Mouse (Mus musculus): ENCODE data around the gene Ripor2. TPM values are rescaled to one million over a fixed set of nuclear protein-coding genes. Genes with fewer than 3 reads are reported as not detected.

Gene Ripor2
- polyA plus RNA-seq, 1 experiment from 2014 or later, result 3.1 TPM

- no peak overlapping the region for H3K9ac ChIP-seq (ENCODE audit: low read depth, low read length)
- H3K4me3 ChIP-seq (ENCODE audit: low read length), result no peak overlapping the region
- H3K9me3 ChIP-seq (ENCODE audit: control insufficient read depth, low read length), result no peaks in the 10 kb centered on the region
- H3K27ac ChIP-seq (ENCODE audit: low read depth, low read length), result no peak overlapping the region
- no peak for ATAC-seq (ENCODE audit: low FRiP score, low TSS enrichment)
- H3K4me2 ChIP-seq (replicated peaks; ENCODE audit: low read depth, low read length), result no peak overlapping the region
- no peaks in the 10 kb centered on the region for H3K36me3 ChIP-seq (ENCODE audit: control insufficient read depth, insufficient read depth, low read length)
- WGBS, result 42% methylated on average over 2 of the region's 2 CpGs
- H3K4me1 ChIP-seq (ENCODE audit: control insufficient read depth, insufficient read depth, low read length), result no peaks in the 10 kb centered on the region
- no peaks in the 10 kb centered on the region for H3K27me3 ChIP-seq (ENCODE audit: control insufficient read depth, insufficient read depth, low read length)
These were observed 86.6 kb downstream of the Ripor2 start for GRCm38 (mm10) chr13:24668556-24668955.

DNA sequence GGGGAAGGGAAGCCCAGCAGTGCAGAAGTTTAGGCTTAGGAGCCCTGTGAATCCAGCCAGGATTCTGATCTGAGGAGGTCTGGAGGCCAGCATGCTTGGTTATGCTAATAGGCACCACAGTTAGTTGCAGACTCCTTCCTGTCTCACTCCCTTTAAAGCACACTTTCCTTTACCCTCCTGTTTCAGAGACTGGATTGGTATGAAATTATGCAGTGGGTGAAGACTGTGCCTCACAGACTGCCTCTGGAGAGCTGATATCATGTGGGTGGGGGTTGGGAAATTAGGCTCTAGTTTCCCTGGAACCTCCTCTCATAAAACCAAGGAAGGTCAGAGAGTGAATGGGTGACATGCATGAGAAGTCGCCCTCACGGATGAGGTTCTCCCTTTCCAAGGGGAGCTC is 88.7 kb downstream of the Ripor2 start:
- WGBS, result 35% methylated on average over 2 of the region's 2 CpGs

GRCm38 (mm10) chr13:24679027-24679680 is 97.2 kb downstream of the Ripor2 start:
- no peak overlapping the region for H3K4me3 ChIP-seq (ENCODE audit: low read length)
- H3K27ac ChIP-seq (ENCODE audit: low read depth, low read length), result no peak overlapping the region
- no peak; the same call in 1 of the 2 replicates for ATAC-seq (ENCODE audit: low FRiP score, low TSS enrichment)
- no peaks in the 10 kb centered on the region for H3K27me3 ChIP-seq (ENCODE audit: control insufficient read depth, insufficient read depth, low read length)
- no peak overlapping the region for H3K4me2 ChIP-seq (replicated peaks; ENCODE audit: low read depth, low read length)
- 0 out of 2 replicates have a peak, but pooled peaks cover 2% of the 10 kb centered on the region for H3K4me1 ChIP-seq (ENCODE audit: control insufficient read depth, insufficient read depth, low read length)
- no peaks in the 10 kb centered on the region for H3K9me3 ChIP-seq (ENCODE audit: control insufficient read depth, low read length)
- WGBS, result 46% methylated on average over 15 of the region's 15 CpGs
- H3K9ac ChIP-seq (ENCODE audit: low read depth, low read length), result no peak overlapping the region
- no peaks in the 10 kb centered on the region for H3K36me3 ChIP-seq (ENCODE audit: control insufficient read depth, insufficient read depth, low read length)

More for the DNA sequence above, 88.7 kb downstream of the Ripor2 start:
- H3K4me3 ChIP-seq (ENCODE audit: low read length), result no peak overlapping the region
- H3K27ac ChIP-seq (ENCODE audit: low read depth, low read length), result no peak overlapping the region
- no peaks in the 10 kb centered on the region for H3K27me3 ChIP-seq (ENCODE audit: control insufficient read depth, insufficient read depth, low read length)
- no peak overlapping the region for H3K9ac ChIP-seq (ENCODE audit: low read depth, low read length)
- H3K4me1 ChIP-seq (ENCODE audit: control insufficient read depth, insufficient read depth, low read length), result no peaks in the 10 kb centered on the region
- H3K9me3 ChIP-seq (ENCODE audit: control insufficient read depth, low read length), result no peaks in the 10 kb centered on the region
- ATAC-seq (ENCODE audit: low FRiP score, low TSS enrichment), result peak; percentile 60; the same call in 1 of the 2 replicates
- no peak overlapping the region for H3K4me2 ChIP-seq (replicated peaks; ENCODE audit: low read depth, low read length)
- H3K36me3 ChIP-seq (ENCODE audit: control insufficient read depth, insufficient read depth, low read length), result no peaks in the 10 kb centered on the region

GRCm38 (mm10) chr13:24680951-24681350 is 99.0 kb downstream of the Ripor2 start:
- Histone ChIP-seq H3K4me2 (replicated peaks; ENCODE audit: low read depth, low read length) (no peak overlapping the region), H3K27ac (ENCODE audit: low read depth, low read length) (no peak overlapping the region), H3K4me1 (ENCODE audit: control insufficient read depth, insufficient read depth, low read length) (0 out of 2 replicates have a peak, but pooled peaks cover 2% of the 10 kb centered on the region), H3K9ac (ENCODE audit: low read depth, low read length) (no peak overlapping the region), H3K27me3 (ENCODE audit: control insufficient read depth, insufficient read depth, low read length) (no peaks in the 10 kb centered on the region), H3K4me3 (ENCODE audit: low read length) (no peak overlapping the region), H3K9me3 (ENCODE audit: control insufficient read depth, low read length) (no peaks in the 10 kb centered on the region), H3K36me3 (ENCODE audit: control insufficient read depth, insufficient read depth, low read length) (no peaks in the 10 kb centered on the region)
- ATAC-seq (ENCODE audit: low FRiP score, low TSS enrichment), result no peak
- 97% methylated on average over 4 of the region's 4 CpGs for WGBS

DNA sequence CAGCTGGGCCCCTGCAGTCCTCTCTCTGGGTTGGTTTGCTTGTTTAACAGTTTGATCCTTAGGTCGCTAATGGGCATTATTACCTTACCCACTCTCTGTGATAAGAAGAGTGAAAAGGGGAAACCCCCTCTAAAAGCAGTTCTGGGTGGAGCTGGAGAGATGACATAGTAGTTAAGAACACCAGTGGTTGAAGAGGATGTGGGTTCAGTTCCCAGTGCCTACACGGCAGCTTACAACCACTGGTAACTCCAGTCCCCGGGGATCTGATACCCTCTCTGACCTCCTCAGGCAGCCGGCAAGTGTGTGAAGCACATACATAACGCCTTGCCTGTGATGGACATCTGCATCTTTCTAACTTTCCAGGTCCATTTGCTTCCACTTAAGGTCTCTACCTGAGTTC is 100.4 kb downstream of the Ripor2 start:
- no peaks in the 10 kb centered on the region for H3K36me3 ChIP-seq (ENCODE audit: control insufficient read depth, insufficient read depth, low read length)
- H3K4me2 ChIP-seq (replicated peaks; ENCODE audit: low read depth, low read length), result no peak overlapping the region
- ATAC-seq (ENCODE audit: low FRiP score, low TSS enrichment), result no peak
- no peak overlapping the region for H3K4me3 ChIP-seq (ENCODE audit: low read length)
- no peaks in the 10 kb centered on the region for H3K27me3 ChIP-seq (ENCODE audit: control insufficient read depth, insufficient read depth, low read length)
- no peak overlapping the region for H3K9ac ChIP-seq (ENCODE audit: low read depth, low read length)
- 0 out of 2 replicates have a peak, but pooled peaks cover 2% of the 10 kb centered on the region for H3K4me1 ChIP-seq (ENCODE audit: control insufficient read depth, insufficient read depth, low read length)
- H3K27ac ChIP-seq (ENCODE audit: low read depth, low read length), result no peak overlapping the region
- 73% methylated on average over 5 of the region's 5 CpGs for WGBS
- H3K9me3 ChIP-seq (ENCODE audit: control insufficient read depth, low read length), result no peaks in the 10 kb centered on the region

DNA sequence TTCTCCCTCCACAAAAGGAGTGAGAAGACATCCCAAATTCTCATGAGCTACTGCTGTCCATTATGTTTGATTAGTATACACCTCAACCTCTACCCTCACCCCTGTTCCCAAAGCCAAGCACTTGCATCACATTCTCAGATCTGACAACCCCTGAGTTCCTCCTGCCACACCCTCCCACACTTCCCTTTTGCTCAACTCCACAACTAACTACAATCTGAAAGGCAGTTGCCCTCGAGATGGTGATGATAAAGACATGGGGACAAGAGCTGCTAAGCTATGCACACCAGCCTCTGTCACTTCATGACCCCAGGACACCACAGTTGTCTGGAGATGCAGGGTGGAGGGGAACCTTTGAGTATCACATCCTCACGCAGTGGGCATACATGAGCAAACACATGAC is 102.5 kb downstream of the Ripor2 start:
- Histone ChIP-seq H3K4me3 (ENCODE audit: low read length) (no peak overlapping the region), H3K4me2 (replicated peaks; ENCODE audit: low read depth, low read length) (no peak overlapping the region), H3K36me3 (ENCODE audit: control insufficient read depth, insufficient read depth, low read length) (no peaks in the 10 kb centered on the region), H3K27ac (ENCODE audit: low read depth, low read length) (no peak overlapping the region), H3K27me3 (ENCODE audit: control insufficient read depth, insufficient read depth, low read length) (no peaks in the 10 kb centered on the region), H3K4me1 (ENCODE audit: control insufficient read depth, insufficient read depth, low read length) (no peaks in the 10 kb centered on the region), H3K9ac (ENCODE audit: low read depth, low read length) (no peak overlapping the region), H3K9me3 (ENCODE audit: control insufficient read depth, low read length) (no peaks in the 10 kb centered on the region)
- ATAC-seq (ENCODE audit: low FRiP score, low TSS enrichment), result peak; percentile 52; the same call in 1 of the 2 replicates
- 81% methylated on average over 2 of the region's 2 CpGs for WGBS

DNA sequence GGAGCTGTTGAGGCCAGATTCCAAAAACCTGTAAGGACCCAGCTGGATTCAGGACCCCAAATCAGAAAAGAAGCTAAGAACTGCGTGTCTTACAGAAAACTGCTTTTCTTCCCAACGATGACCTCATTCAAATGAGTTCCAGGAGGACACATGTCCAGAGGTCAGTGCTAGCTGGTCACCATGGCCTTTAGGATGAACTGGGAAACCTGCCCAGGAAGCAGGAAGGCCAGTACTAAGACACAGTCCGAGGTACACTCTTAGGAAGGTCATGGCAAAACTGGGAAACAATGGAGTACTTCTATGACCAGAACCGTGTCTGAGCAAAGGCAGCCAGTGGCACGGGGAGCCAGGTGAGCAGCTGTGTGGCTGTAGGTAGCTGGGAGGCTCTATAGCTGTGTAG is 103.9 kb downstream of the Ripor2 start:
- H3K4me2 ChIP-seq (replicated peaks; ENCODE audit: low read depth, low read length), result no peak overlapping the region
- H3K36me3 ChIP-seq (ENCODE audit: control insufficient read depth, insufficient read depth, low read length), result no peaks in the 10 kb centered on the region
- H3K4me3 ChIP-seq (ENCODE audit: low read length), result no peak overlapping the region
- no peaks in the 10 kb centered on the region for H3K9me3 ChIP-seq (ENCODE audit: control insufficient read depth, low read length)
- H3K9ac ChIP-seq (ENCODE audit: low read depth, low read length), result no peak overlapping the region
- no peak overlapping the region for H3K27ac ChIP-seq (ENCODE audit: low read depth, low read length)
- H3K4me1 ChIP-seq (ENCODE audit: control insufficient read depth, insufficient read depth, low read length), result no peaks in the 10 kb centered on the region
- WGBS, result 76% methylated on average over 5 of the region's 5 CpGs
- no peaks in the 10 kb centered on the region for H3K27me3 ChIP-seq (ENCODE audit: control insufficient read depth, insufficient read depth, low read length)
- no peak for ATAC-seq (ENCODE audit: low FRiP score, low TSS enrichment)

GRCm38 (mm10) chr13:24686705-24687665 is 105.0 kb downstream of the Ripor2 start:
- H3K9me3 ChIP-seq (ENCODE audit: control insufficient read depth, low read length), result no peaks in the 10 kb centered on the region
- H3K27me3 ChIP-seq (ENCODE audit: control insufficient read depth, insufficient read depth, low read length), result no peaks in the 10 kb centered on the region
- 40% methylated on average over 15 of the region's 15 CpGs for WGBS
- no peak overlapping the region for H3K4me2 ChIP-seq (replicated peaks; ENCODE audit: low read depth, low read length)
- H3K27ac ChIP-seq (ENCODE audit: low read depth, low read length), result no peak overlapping the region
- no peak overlapping the region for H3K9ac ChIP-seq (ENCODE audit: low read depth, low read length)
- no peak overlapping the region for H3K4me3 ChIP-seq (ENCODE audit: low read length)
- 0 out of 2 replicates have a peak, but pooled peaks have one; percentile 35 for ATAC-seq (ENCODE audit: low FRiP score, low TSS enrichment)
- no peaks in the 10 kb centered on the region for H3K4me1 ChIP-seq (ENCODE audit: control insufficient read depth, insufficient read depth, low read length)
- H3K36me3 ChIP-seq (ENCODE audit: control insufficient read depth, insufficient read depth, low read length), result no peaks in the 10 kb centered on the region

DNA sequence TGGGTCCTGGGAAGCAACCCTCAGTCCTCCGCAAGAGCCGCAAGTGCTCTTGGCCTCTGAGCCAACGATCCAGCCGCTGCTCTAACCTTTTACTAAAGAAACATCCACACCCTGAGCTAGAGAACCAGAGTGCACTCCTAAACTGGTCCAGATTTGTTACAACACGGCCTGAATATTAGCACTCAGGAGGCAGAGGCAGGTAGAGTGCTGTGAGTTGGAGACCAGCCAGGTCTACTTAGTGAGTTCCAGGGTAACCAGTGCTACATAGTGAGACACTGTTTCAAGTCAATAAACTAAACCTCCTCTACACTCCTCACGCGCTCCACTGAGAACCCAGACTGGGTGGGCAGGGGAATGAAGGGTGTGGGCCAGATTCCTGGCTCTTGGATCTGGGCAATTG is 111.3 kb downstream of the Ripor2 start:
- Histone ChIP-seq H3K4me3 (ENCODE audit: low read length) (no peak overlapping the region), H3K27me3 (ENCODE audit: control insufficient read depth, insufficient read depth, low read length) (no peaks in the 10 kb centered on the region), H3K4me1 (ENCODE audit: control insufficient read depth, insufficient read depth, low read length) (no peaks in the 10 kb centered on the region), H3K9ac (ENCODE audit: low read depth, low read length) (no peak overlapping the region), H3K4me2 (replicated peaks; ENCODE audit: low read depth, low read length) (no peak overlapping the region), H3K27ac (ENCODE audit: low read depth, low read length) (no peak overlapping the region), H3K36me3 (ENCODE audit: control insufficient read depth, insufficient read depth, low read length) (no peaks in the 10 kb centered on the region), H3K9me3 (ENCODE audit: control insufficient read depth, low read length) (no peaks in the 10 kb centered on the region)
- no peak for ATAC-seq (ENCODE audit: low FRiP score, low TSS enrichment)
- WGBS, result 88% methylated on average over 7 of the region's 7 CpGs
